Mouse (Mus musculus): Measurements from ENCODE around the gene Unc13a. TPM values are rescaled to one million over a fixed set of nuclear protein-coding genes. Genes with fewer than 3 reads are reported as not detected.
A peak's percentile ranks its signal among the peaks of the same experiment; 100 is the strongest.

Gene Unc13a
- total RNA-seq, 1 experiment, result 3.0 TPM

DNA sequence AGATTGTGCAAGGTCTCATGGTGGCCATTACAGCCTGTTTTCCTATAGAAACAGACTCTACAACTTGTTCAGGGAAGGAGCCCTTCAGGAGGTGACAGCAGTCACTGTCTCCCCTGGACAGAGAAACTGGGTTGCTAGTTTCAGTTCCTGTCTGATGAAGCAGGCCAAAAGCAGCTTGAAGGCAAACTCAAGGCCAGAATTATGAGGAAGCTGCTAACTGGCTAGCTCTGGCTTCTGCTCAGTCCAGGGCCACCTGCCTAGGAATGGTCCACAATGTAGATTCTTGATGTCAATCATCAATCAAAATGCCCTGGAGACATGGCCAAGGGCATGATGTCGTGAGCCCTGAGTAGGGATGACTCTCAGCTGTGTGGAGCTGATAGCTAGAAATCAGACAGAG, 46.5 kb downstream of the Unc13a start:
- H3K36me3 ChIP-seq (ENCODE audit: control insufficient read depth, insufficient read depth, low read length, poor library complexity, severe bottlenecking), result peaks cover 48% of the 10 kb centered on the region
- H3K4me3 ChIP-seq (ENCODE audit: insufficient read depth in 1 of 2, low read depth in 1 of 2, low read length in 2 of 2, poor library complexity in 1 of 2, severe bottlenecking in 1 of 2), result no peak overlapping the region
- in situ Hi-C loops (cut with MboI; ENCODE audit: low sequenced_read_pairs in 2 of 2, unreplicated experiment in 2 of 2), result no loop called here

GRCm38 (mm10) chr8:71619786-71620185, 51.8 kb downstream of the Unc13a start:
- Histone ChIP-seq H3K9me3 (ENCODE audit: control insufficient read depth, insufficient read depth, low read depth, low read length) (peaks cover 4% of the 10 kb centered on the region; the same call in 1 of the 2 replicates), H3K27ac (ENCODE audit: insufficient read depth, low read depth, low read length, poor library complexity, severe bottlenecking) (no peak overlapping the region), H3K4me1 (ENCODE audit: control insufficient read depth in 2 of 2, insufficient read depth in 2 of 2, low read length in 2 of 2, poor library complexity in 1 of 2) (no peaks in the 10 kb centered on the region), H3K9ac (ENCODE audit: insufficient read depth, low read depth, low read length, poor library complexity, severe bottlenecking) (no peak overlapping the region), H3K4me3 (ENCODE audit: insufficient read depth in 1 of 2, low read depth in 1 of 2, low read length in 2 of 2, poor library complexity in 1 of 2, severe bottlenecking in 1 of 2) (no peak overlapping the region), H3K36me3 (ENCODE audit: control insufficient read depth, insufficient read depth, low read length, poor library complexity, severe bottlenecking) (peaks cover 79% of the 10 kb centered on the region)
- no peak for DNase-seq (ENCODE audit: low read depth, low spot score)
- in situ Hi-C loops (cut with MboI; ENCODE audit: low sequenced_read_pairs in 2 of 2, unreplicated experiment in 2 of 2), result no loop called here
- TF ChIP-seq ZNF384 (IDR thresholded peaks at IDR 0.05; ENCODE audit: low read depth, low read length) (no peak), MAFK (IDR thresholded peaks at IDR 0.05; ENCODE audit: insufficient read depth, low read depth, low read length) (no peak), HCFC1 (IDR thresholded peaks at IDR 0.05; ENCODE audit: borderline replicate concordance, insufficient read depth, low read length) (no peak)

More for the DNA sequence above, 46.5 kb downstream of the Unc13a start:
- Histone ChIP-seq H3K27ac (ENCODE audit: insufficient read depth, low read depth, low read length, poor library complexity, severe bottlenecking) (no peak overlapping the region), H3K4me1 (ENCODE audit: control insufficient read depth in 2 of 2, insufficient read depth in 2 of 2, low read length in 2 of 2, poor library complexity in 1 of 2) (peaks cover 0 to 18% of the 10 kb centered on the region in 2 experiments; a peak in 3 of 4 replicates), H3K9me3 (ENCODE audit: control insufficient read depth, insufficient read depth, low read depth, low read length) (peaks cover 4% of the 10 kb centered on the region; the same call in 1 of the 2 replicates), H3K9ac (ENCODE audit: insufficient read depth, low read depth, low read length, poor library complexity, severe bottlenecking) (no peak overlapping the region)
- DNase-seq (ENCODE audit: low read depth, low spot score), result no peak
- TF ChIP-seq ZNF384 (IDR thresholded peaks at IDR 0.05; ENCODE audit: low read depth, low read length) (no peak), ZC3H11A (IDR thresholded peaks at IDR 0.05; ENCODE audit: borderline replicate concordance, low read depth, low read length) (no peak), MAFK (IDR thresholded peaks at IDR 0.05; ENCODE audit: insufficient read depth, low read depth, low read length) (no peak), CHD2 (IDR thresholded peaks at IDR 0.05; ENCODE audit: low read depth, low read length) (no peak)

DNA sequence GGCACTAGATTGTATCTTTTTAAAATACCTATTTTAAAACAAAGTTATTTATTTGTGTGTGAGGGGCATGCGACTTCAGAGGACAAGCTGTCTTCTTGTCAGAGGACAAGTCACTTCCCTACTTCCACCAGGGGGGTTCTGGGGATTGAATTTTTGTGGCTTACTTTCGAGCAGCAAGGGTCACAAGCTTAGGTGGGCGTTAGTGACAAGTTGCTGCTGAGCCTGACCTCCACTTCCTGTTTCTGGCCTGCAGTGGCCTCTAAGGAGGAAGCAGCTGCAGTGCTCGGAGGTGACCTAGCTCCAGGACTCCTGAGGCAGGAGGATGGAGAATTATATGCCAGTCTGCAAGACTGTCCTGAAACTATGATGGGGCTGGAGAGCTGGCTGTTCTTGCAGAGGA, 58.1 kb downstream of the Unc13a start:
- Histone ChIP-seq H3K9me3 (ENCODE audit: control insufficient read depth, insufficient read depth, low read depth, low read length) (no peaks in the 10 kb centered on the region), H3K4me3 (ENCODE audit: insufficient read depth in 1 of 2, low read depth in 1 of 2, low read length in 2 of 2, poor library complexity in 1 of 2, severe bottlenecking in 1 of 2) (no peak overlapping the region), H3K4me1 (ENCODE audit: control insufficient read depth in 2 of 2, insufficient read depth in 2 of 2, low read length in 2 of 2, poor library complexity in 1 of 2) (peaks cover 0 to 8% of the 10 kb centered on the region in 2 experiments; a peak in 1 of 4 replicates), H3K27ac (ENCODE audit: insufficient read depth, low read depth, low read length, poor library complexity, severe bottlenecking) (no peak overlapping the region), H3K36me3 (ENCODE audit: control insufficient read depth, insufficient read depth, low read length, poor library complexity, severe bottlenecking) (peaks cover 32% of the 10 kb centered on the region), H3K9ac (ENCODE audit: insufficient read depth, low read depth, low read length, poor library complexity, severe bottlenecking) (no peak overlapping the region)
- no peak for TF ChIP-seq ZC3H11A (IDR thresholded peaks at IDR 0.05; ENCODE audit: borderline replicate concordance, low read depth, low read length)
- no peak for TF ChIP-seq CHD2 (IDR thresholded peaks at IDR 0.05; ENCODE audit: low read depth, low read length)
- no peak for TF ChIP-seq MAFK (IDR thresholded peaks at IDR 0.05; ENCODE audit: insufficient read depth, low read depth, low read length)
- no peak for TF ChIP-seq ZNF384 (IDR thresholded peaks at IDR 0.05; ENCODE audit: low read depth, low read length)
- TF ChIP-seq HCFC1 (IDR thresholded peaks at IDR 0.05; ENCODE audit: borderline replicate concordance, insufficient read depth, low read length), result no peak
- in situ Hi-C loops (cut with MboI; ENCODE audit: low sequenced_read_pairs in 2 of 2, unreplicated experiment in 2 of 2), result no loop called here
- no peak for DNase-seq (ENCODE audit: low read depth, low spot score)

DNA sequence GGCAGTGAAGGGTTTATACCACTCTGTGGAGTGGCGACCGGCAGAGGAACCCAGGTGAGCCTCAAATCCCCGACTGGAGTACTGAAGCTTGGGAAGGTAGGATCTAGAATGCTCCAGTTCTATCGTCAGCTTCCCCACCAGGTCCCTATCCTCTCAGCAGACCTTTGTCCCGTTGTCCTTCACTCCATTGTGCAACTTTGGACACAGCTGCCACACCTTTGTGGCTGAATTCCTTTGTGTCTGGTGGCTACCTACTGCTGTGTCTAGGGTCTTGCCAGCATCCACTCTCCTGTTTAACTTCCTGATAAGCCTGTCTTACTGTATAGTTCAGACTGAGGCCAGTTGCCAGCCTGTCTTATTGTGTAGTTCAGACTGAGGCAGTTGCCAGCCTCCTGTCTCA, 59.4 kb downstream of the Unc13a start:
- H3K9me3 ChIP-seq (ENCODE audit: control insufficient read depth, insufficient read depth, low read depth, low read length), result no peaks in the 10 kb centered on the region
- H3K27ac ChIP-seq (ENCODE audit: insufficient read depth, low read depth, low read length, poor library complexity, severe bottlenecking), result no peak overlapping the region
- peaks cover 19% of the 10 kb centered on the region; the same call in 1 of the 2 replicates for H3K36me3 ChIP-seq (ENCODE audit: control insufficient read depth, insufficient read depth, low read length, poor library complexity, severe bottlenecking)
- peak overlapping the region; percentile 89 for H3K9ac ChIP-seq (ENCODE audit: insufficient read depth, low read depth, low read length, poor library complexity, severe bottlenecking)
- peaks cover 0 to 8% of the 10 kb centered on the region in 2 experiments; a peak in 1 of 4 replicates for H3K4me1 ChIP-seq (ENCODE audit: control insufficient read depth in 2 of 2, insufficient read depth in 2 of 2, low read length in 2 of 2, poor library complexity in 1 of 2)
- in situ Hi-C loops (cut with MboI; ENCODE audit: low sequenced_read_pairs in 2 of 2, unreplicated experiment in 2 of 2), result no loop called here
- DNase-seq (ENCODE audit: low read depth, low spot score), result no peak
- peak overlapping the region; percentile 87 to 89 for H3K4me3 ChIP-seq (ENCODE audit: insufficient read depth in 1 of 2, low read depth in 1 of 2, low read length in 2 of 2, poor library complexity in 1 of 2, severe bottlenecking in 1 of 2)
- TF ChIP-seq CHD2 (IDR thresholded peaks at IDR 0.05; ENCODE audit: low read depth, low read length), result no peak
- no peak for TF ChIP-seq MAFK (IDR thresholded peaks at IDR 0.05; ENCODE audit: insufficient read depth, low read depth, low read length)
- TF ChIP-seq ZNF384 (IDR thresholded peaks at IDR 0.05; ENCODE audit: low read depth, low read length), result no peak
- no peak for TF ChIP-seq ZC3H11A (IDR thresholded peaks at IDR 0.05; ENCODE audit: borderline replicate concordance, low read depth, low read length)
- no peak for TF ChIP-seq HCFC1 (IDR thresholded peaks at IDR 0.05; ENCODE audit: borderline replicate concordance, insufficient read depth, low read length)
